12 mouse cellular contexts compared by ENCODE assay signal in genomic region chr2:147877907-147878306, GRCm38 (mm10).
DNase-seq lines count a peak whose midpoint lies in the region; ATAC-seq and TF ChIP-seq lines count a peak whose summit lies in the region.
"Had no signal": no experiment of that assay in that cellular context is flagged by ENCODE, and none has a peak within 500 bp of the region (broad histone marks: within the 10 kb centered on the region; RNA-seq: fewer than 3 reads in every experiment).

No protein-coding gene starts in this region.

- no peak for TF ChIP-seq CTCF in stomach, postnatal 0 days (IDR thresholded peaks at IDR 0.05; ENCODE audit: low read depth)
- TF ChIP-seq CTCF in hindbrain, postnatal 0 days (IDR thresholded peaks at IDR 0.05; ENCODE audit: low read depth) = no peak

- peaks cover 37% of the 10 kb centered on the region for H3K27me3 ChIP-seq in hindbrain, embryonic 11.5 days (ENCODE audit: control insufficient read depth, insufficient read depth, low read length)
- H3K27me3 ChIP-seq in hindbrain, embryonic 10.5 days (ENCODE audit: insufficient read depth, poor library complexity, severe bottlenecking) = peaks cover 90% of the 10 kb centered on the region
- H3K27me3 ChIP-seq in stomach, embryonic 15.5 days (replicated peaks) = no peaks in the 10 kb centered on the region
- no peaks in the 10 kb centered on the region for H3K27me3 ChIP-seq in stomach, postnatal 0 days (ENCODE audit: control insufficient read depth, insufficient read depth, low read length)
- H3K27me3 ChIP-seq in hindbrain, postnatal 0 days (ENCODE audit: insufficient read depth, low read length) = 0 out of 2 replicates have a peak, but pooled peaks cover 3% of the 10 kb centered on the region
- H3K27me3 ChIP-seq: embryonic facial prominence, embryonic 15.5 days had no signal

- H3K4me3 ChIP-seq in hindbrain, embryonic 11.5 days (ENCODE audit: low read depth, low read length) = no peak overlapping the region
- H3K4me3 ChIP-seq in hindbrain, embryonic 10.5 days = no peak overlapping the region; the same call in 1 of the 2 replicates
- no peak overlapping the region for H3K4me3 ChIP-seq in stomach, embryonic 15.5 days (replicated peaks)
- no peak overlapping the region for H3K4me3 ChIP-seq in stomach, postnatal 0 days (ENCODE audit: low read depth, low read length)
- no peak overlapping the region for H3K4me3 ChIP-seq in hindbrain, postnatal 0 days (ENCODE audit: low read length)

- no peaks in the 10 kb centered on the region for H3K36me3 ChIP-seq in hindbrain, embryonic 11.5 days (ENCODE audit: control insufficient read depth, insufficient read depth, low read length)
- H3K36me3 ChIP-seq in hindbrain, embryonic 10.5 days = no peaks in the 10 kb centered on the region
- H3K36me3 ChIP-seq in stomach, embryonic 15.5 days = no peaks in the 10 kb centered on the region
- no peaks in the 10 kb centered on the region for H3K36me3 ChIP-seq in stomach, postnatal 0 days (ENCODE audit: control insufficient read depth, insufficient read depth, low read length)
- no peaks in the 10 kb centered on the region for H3K36me3 ChIP-seq in hindbrain, postnatal 0 days (ENCODE audit: insufficient read depth, low read length)
- H3K36me3 ChIP-seq: embryonic facial prominence, embryonic 15.5 days had no signal

- DNase-seq in hindbrain, embryonic 11.5 days (ENCODE audit: low spot score) = peak; percentile 18
- no peak for DNase-seq in hindbrain, embryonic 10.5 days (ENCODE audit: low spot score)
- no peak for DNase-seq in stomach, postnatal 0 days (ENCODE audit: low spot score)
- peak; percentile 2 for DNase-seq in hindbrain, postnatal 0 days (ENCODE audit: low spot score)
- DNase-seq in left cerebral cortex, adult 8-10 months (ENCODE audit: low spot score in 2 of 2) = no peak
- DNase-seq in layer of hippocampus, postnatal 14 days (ENCODE audit: low spot score in 2 of 2) = no peak
- no peak for DNase-seq in cerebellum, postnatal 25 days
- DNase-seq: kidney, adult 9 months; lung, adult 2 months; thymus, postnatal 25 days had no signal

- ATAC-seq in hindbrain, embryonic 11.5 days (ENCODE audit: low FRiP score) = no peak
- no peak for ATAC-seq in stomach, embryonic 15.5 days (ENCODE audit: insufficient read depth, low FRiP score, low read depth)
- no peak for ATAC-seq in stomach, postnatal 0 days (ENCODE audit: low FRiP score, low TSS enrichment)
- ATAC-seq in hindbrain, postnatal 0 days = no peak

- H3K4me1 ChIP-seq in hindbrain, embryonic 11.5 days (replicated peaks; ENCODE audit: control insufficient read depth, insufficient read depth, low read length) = 0 out of 2 replicates have a peak, but pooled peaks cover 2% of the 10 kb centered on the region
- H3K4me1 ChIP-seq in hindbrain, embryonic 10.5 days (replicated peaks) = peaks cover 27% of the 10 kb centered on the region
- H3K4me1 ChIP-seq in stomach, embryonic 15.5 days = peaks cover 10% of the 10 kb centered on the region
- peaks cover 6% of the 10 kb centered on the region; the same call in 1 of the 2 replicates for H3K4me1 ChIP-seq in stomach, postnatal 0 days (replicated peaks; ENCODE audit: control insufficient read depth, insufficient read depth)
- H3K4me1 ChIP-seq in hindbrain, postnatal 0 days (ENCODE audit: insufficient read depth, low read length) = peaks cover 7% of the 10 kb centered on the region; the same call in 1 of the 2 replicates

- peak overlapping the region; percentile 8 for H3K4me2 ChIP-seq in hindbrain, embryonic 11.5 days (replicated peaks; ENCODE audit: low read depth, low read length)
- H3K4me2 ChIP-seq in stomach, embryonic 15.5 days = peak overlapping the region; percentile 59; the same call in 1 of the 2 replicates
- no peak overlapping the region for H3K4me2 ChIP-seq in stomach, postnatal 0 days (replicated peaks; ENCODE audit: low read depth)
- peak overlapping the region; percentile 67 for H3K4me2 ChIP-seq in hindbrain, postnatal 0 days (ENCODE audit: low read depth, low read length)

- H3K9me3 ChIP-seq in hindbrain, embryonic 11.5 days (ENCODE audit: control insufficient read depth, low read length) = no peaks in the 10 kb centered on the region
- H3K9me3 ChIP-seq in hindbrain, embryonic 10.5 days = no peaks in the 10 kb centered on the region
- no peaks in the 10 kb centered on the region for H3K9me3 ChIP-seq in stomach, embryonic 15.5 days
- no peaks in the 10 kb centered on the region for H3K9me3 ChIP-seq in stomach, postnatal 0 days (ENCODE audit: control insufficient read depth, low read length)
- H3K9me3 ChIP-seq in hindbrain, postnatal 0 days (ENCODE audit: low read length) = no peaks in the 10 kb centered on the region
- H3K9me3 ChIP-seq: embryonic facial prominence, embryonic 15.5 days had no signal

- H3K9ac ChIP-seq in hindbrain, embryonic 11.5 days (ENCODE audit: low read depth, low read length) = no peak overlapping the region
- H3K9ac ChIP-seq in stomach, embryonic 15.5 days = no peak overlapping the region
- H3K9ac ChIP-seq in stomach, postnatal 0 days (ENCODE audit: low read length) = no peak overlapping the region
- no peak overlapping the region for H3K9ac ChIP-seq in hindbrain, postnatal 0 days (replicated peaks; ENCODE audit: low read length)
- H3K9ac ChIP-seq: embryonic facial prominence, embryonic 15.5 days had no signal

- H3K27ac ChIP-seq in hindbrain, embryonic 11.5 days (ENCODE audit: low read depth, low read length) = no peak overlapping the region
- no peak overlapping the region for H3K27ac ChIP-seq in hindbrain, embryonic 10.5 days
- no peak overlapping the region for H3K27ac ChIP-seq in stomach, embryonic 15.5 days
- H3K27ac ChIP-seq in stomach, postnatal 0 days (replicated peaks) = no peak overlapping the region
- no peak overlapping the region for H3K27ac ChIP-seq in hindbrain, postnatal 0 days
- H3K27ac ChIP-seq: embryonic facial prominence, embryonic 15.5 days had no signal

- 24% methylated on average over 13 of the region's 13 CpGs for WGBS in hindbrain, embryonic 11.5 days
- WGBS in hindbrain, embryonic 10.5 days = 23% methylated on average over 13 of the region's 13 CpGs
- 40% methylated on average over 13 of the region's 13 CpGs for WGBS in stomach, embryonic 15.5 days
- whole genome bisulfite sequencing in stomach, postnatal 0 days = 46% methylated on average over 13 of the region's 13 CpGs
- 23% methylated on average over 13 of the region's 13 CpGs for WGBS in hindbrain, postnatal 0 days

- TF ChIP-seq EP300 in stomach, postnatal 0 days (optimal IDR thresholded peaks at IDR 0.05) = no peak

Comparison
In these comparisons a context has a peak if more than half of its experiments do, and no peak if none do; other contexts are left out.
1. DNase-seq: peak in hindbrain, embryonic 11.5 days (single experiment) and hindbrain, postnatal 0 days (single experiment); none in hindbrain, embryonic 10.5 days (single experiment), stomach, postnatal 0 days (single experiment), left cerebral cortex, adult 8-10 months (0 of 2), layer of hippocampus, postnatal 14 days (0 of 2) and cerebellum, postnatal 25 days (0 of 2).